Mouse (Mus musculus): ENCODE results near the gene Trnau1ap. TPM values are rescaled to one million over a fixed set of nuclear protein-coding genes. Genes with fewer than 3 reads are reported as not detected.

The Trnau1ap gene
- 47.7 and 55.2 TPM in 2 replicates for total RNA-seq (2014; rRNA removed)
- 56.9 and 63.0 TPM in 2 replicates for polyA plus RNA-seq (2015; fragmentation: Nextera tagmentation; extraction: Ambion mirVana)

GRCm38 (mm10) chr4:132329115-132329834 is at the start of gene Trnau1ap:
Gene Trnau1ap, minus strand, starts transcription at chr4:132329538.
- peak; percentile 89 for ATAC-seq (ENCODE audit: low FRiP score)
- Histone ChIP-seq H3K9me3 (ENCODE audit: low read length) (no peaks in the 10 kb centered on the region), H3K36me3 (ENCODE audit: insufficient read depth, low read length) (peaks cover 29% of the 10 kb centered on the region), H3K4me1 (ENCODE audit: insufficient read depth, low read length) (peaks cover 9% of the 10 kb centered on the region), H3K9ac (replicated peaks; ENCODE audit: low read length, poor library complexity, severe bottlenecking) (peak within 1 kb of the TSS; percentile 86), H3K27ac (ENCODE audit: low read depth, low read length) (peak within 1 kb of the TSS; percentile 70), H3K4me3 (ENCODE audit: low read depth, low read length) (peak within 1 kb of the TSS; percentile 67), H3K4me2 (ENCODE audit: low read depth, low read length, poor library complexity, severe bottlenecking) (peak within 1 kb of the TSS; percentile 72), H3K27me3 (ENCODE audit: insufficient read depth, low read length) (no peaks in the 10 kb centered on the region)
- DNase-seq (ENCODE audit: low spot score), result peak; percentile 94
- peak; percentile 28; the same call in 1 of the 2 replicates for TF ChIP-seq CTCF (IDR thresholded peaks at IDR 0.05)
- 1% methylated on average over 52 of the region's 52 CpGs for WGBS

GRCm38 (mm10) chr4:132373820-132374219 is 44.5 kb upstream of the Trnau1ap start:
- Histone ChIP-seq H3K4me2 (ENCODE audit: low read depth, low read length, poor library complexity, severe bottlenecking) (no peak overlapping the region), H3K27me3 (ENCODE audit: insufficient read depth, low read length) (no peaks in the 10 kb centered on the region), H3K4me3 (ENCODE audit: low read depth, low read length) (no peak overlapping the region), H3K9me3 (ENCODE audit: low read length) (no peaks in the 10 kb centered on the region), H3K27ac (ENCODE audit: low read depth, low read length) (no peak overlapping the region), H3K4me1 (ENCODE audit: insufficient read depth, low read length) (no peaks in the 10 kb centered on the region), H3K36me3 (ENCODE audit: insufficient read depth, low read length) (peaks cover 13% of the 10 kb centered on the region; the same call in 1 of the 2 replicates), H3K9ac (replicated peaks; ENCODE audit: low read length, poor library complexity, severe bottlenecking) (no peak overlapping the region)
- DNase-seq (ENCODE audit: low spot score) (no peak), ATAC-seq (ENCODE audit: low FRiP score) (no peak)
- 91% methylated on average over 1 of the region's 1 CpGs for WGBS
- TF ChIP-seq CTCF (IDR thresholded peaks at IDR 0.05), result no peak

- ATAC-seq (ENCODE audit: low FRiP score), result no peak
- H3K36me3 ChIP-seq (ENCODE audit: insufficient read depth, low read length), result peaks cover 9% of the 10 kb centered on the region; the same call in 1 of the 2 replicates
- H3K4me1 ChIP-seq (ENCODE audit: insufficient read depth, low read length), result no peaks in the 10 kb centered on the region
- no peaks in the 10 kb centered on the region for H3K9me3 ChIP-seq (ENCODE audit: low read length)
- H3K4me2 ChIP-seq (ENCODE audit: low read depth, low read length, poor library complexity, severe bottlenecking), result no peak overlapping the region
- no peak overlapping the region for H3K4me3 ChIP-seq (ENCODE audit: low read depth, low read length)
- TF ChIP-seq CTCF (IDR thresholded peaks at IDR 0.05), result no peak
- no peak overlapping the region for H3K27ac ChIP-seq (ENCODE audit: low read depth, low read length)
- H3K9ac ChIP-seq (replicated peaks; ENCODE audit: low read length, poor library complexity, severe bottlenecking), result no peak overlapping the region
- no peaks in the 10 kb centered on the region for H3K27me3 ChIP-seq (ENCODE audit: insufficient read depth, low read length)
- WGBS, result 72% methylated on average over 8 of the region's 8 CpGs
- no peak for DNase-seq (ENCODE audit: low spot score)
Observed at GRCm38 (mm10) chr4:132369953-132370750, 40.8 kb upstream of the Trnau1ap start.

- ATAC-seq (ENCODE audit: low FRiP score) (no peak), DNase-seq (ENCODE audit: low spot score) (no peak)
- Histone ChIP-seq H3K27me3 (ENCODE audit: insufficient read depth, low read length) (no peaks in the 10 kb centered on the region), H3K9ac (replicated peaks; ENCODE audit: low read length, poor library complexity, severe bottlenecking) (no peak overlapping the region), H3K4me3 (ENCODE audit: low read depth, low read length) (no peak overlapping the region), H3K9me3 (ENCODE audit: low read length) (no peaks in the 10 kb centered on the region), H3K27ac (ENCODE audit: low read depth, low read length) (no peak overlapping the region), H3K4me1 (ENCODE audit: insufficient read depth, low read length) (no peaks in the 10 kb centered on the region), H3K4me2 (ENCODE audit: low read depth, low read length, poor library complexity, severe bottlenecking) (no peak overlapping the region), H3K36me3 (ENCODE audit: insufficient read depth, low read length) (peaks cover 9% of the 10 kb centered on the region; the same call in 1 of the 2 replicates)
- TF ChIP-seq CTCF (IDR thresholded peaks at IDR 0.05), result no peak
- 95% methylated on average over 18 of the region's 18 CpGs for WGBS
Observed at GRCm38 (mm10) chr4:132367480-132368201, 38.3 kb upstream of the Trnau1ap start.

GRCm38 (mm10) chr4:132365450-132366060 is 36.2 kb upstream of the Trnau1ap start:
- H3K27me3 ChIP-seq (ENCODE audit: insufficient read depth, low read length), result no peaks in the 10 kb centered on the region
- peaks cover 9% of the 10 kb centered on the region; the same call in 1 of the 2 replicates for H3K36me3 ChIP-seq (ENCODE audit: insufficient read depth, low read length)
- WGBS, result 79% methylated on average over 13 of the region's 13 CpGs
- H3K9ac ChIP-seq (replicated peaks; ENCODE audit: low read length, poor library complexity, severe bottlenecking), result no peak overlapping the region
- no peaks in the 10 kb centered on the region for H3K9me3 ChIP-seq (ENCODE audit: low read length)
- no peak for ATAC-seq (ENCODE audit: low FRiP score)
- no peak overlapping the region for H3K4me3 ChIP-seq (ENCODE audit: low read depth, low read length)
- H3K4me2 ChIP-seq (ENCODE audit: low read depth, low read length, poor library complexity, severe bottlenecking), result no peak overlapping the region
- no peak for TF ChIP-seq CTCF (IDR thresholded peaks at IDR 0.05)
- no peak for DNase-seq (ENCODE audit: low spot score)
- no peaks in the 10 kb centered on the region for H3K4me1 ChIP-seq (ENCODE audit: insufficient read depth, low read length)
- no peak overlapping the region for H3K27ac ChIP-seq (ENCODE audit: low read depth, low read length)
